Mouse (Mus musculus) intestine, embryonic 16.5 days (tissue): Measurements from ENCODE around the gene Tln2. TPM values are rescaled to one million over a fixed set of nuclear protein-coding genes. Genes with fewer than 3 reads are reported as not detected.

Experiments used
- ATAC-seq: fragments of 200-750 bp; cut with Nextera tagmentation; 2 replicates; pipeline ENCODE4 v1.8.0; 2017; ENCODE audit warnings: moderate TSS enrichment, moderate library complexity
- H3K27ac ChIP-seq: fragments of 300-500 bp; sonication (generic); 2 replicates; pipeline ENCODE4 v1.5.1; 2014; ENCODE audit warnings: mild to moderate bottlenecking, low read length
- H3K27me3 ChIP-seq: fragments of 300-500 bp; sonication (generic); replicated peaks from 2 replicates; pipeline ENCODE4 v1.6.1; 2014; ENCODE audit warnings: low read length, control low read depth, mixed read lengths; ENCODE audit not compliant: control insufficient read depth, insufficient read depth
- H3K36me3 ChIP-seq: fragments of 300-500 bp; sonication (generic); 2 replicates; pipeline ENCODE4 v1.6.1; 2014; ENCODE audit warnings: low read length, control low read depth; ENCODE audit not compliant: control insufficient read depth, insufficient read depth
- H3K4me1 ChIP-seq: fragments of 300-500 bp; sonication (generic); 2 replicates; pipeline ENCODE4 v1.6.1; 2014; ENCODE audit warnings: low read length, control low read depth, mixed read lengths; ENCODE audit not compliant: control insufficient read depth, insufficient read depth
- H3K4me2 ChIP-seq: fragments of 300-500 bp; sonication (generic); 2 replicates; pipeline ENCODE4 v1.6.1; 2014; ENCODE audit warnings: low read depth, low read length, control low read depth
- H3K4me3 ChIP-seq: fragments of 300-500 bp; sonication (generic); 2 replicates; pipeline ENCODE4 v1.5.1; 2014; ENCODE audit warnings: mild to moderate bottlenecking, low read length
- H3K9ac ChIP-seq: fragments of 300-500 bp; sonication (generic); 2 replicates; pipeline ENCODE4 v1.6.1; 2014; ENCODE audit warnings: low read depth, low read length
- H3K9me3 ChIP-seq: fragments of 300-500 bp; sonication (generic); 2 replicates; pipeline ENCODE4 v1.6.1; 2016; ENCODE audit warnings: low read length, control low read depth; ENCODE audit not compliant: control insufficient read depth
- WGBS: fragments of 180-500 bp; shearing (Covaris S2); extraction: QIAGEN DNeasy Blood & Tissue Kit; methylation state at CpG from one replicate; pipeline ENCODE4 v1.1.7; 2014; 5-methylcytosine and 5-hydroxymethylcytosine counted together
- polyA plus RNA-seq: library from polyadenylated mRNA; unstranded; fragments of >200 nt; fragmentation: Nextera tagmentation; extraction: Ambion mirVana; gene quantifications from 2 replicates; pipeline ENCODE4 v1.2.1, GENCODE M21; 2015

Gene Tln2
- polyA plus RNA-seq, 1 experiment from 2014 or later: 19.8 TPM

DNA sequence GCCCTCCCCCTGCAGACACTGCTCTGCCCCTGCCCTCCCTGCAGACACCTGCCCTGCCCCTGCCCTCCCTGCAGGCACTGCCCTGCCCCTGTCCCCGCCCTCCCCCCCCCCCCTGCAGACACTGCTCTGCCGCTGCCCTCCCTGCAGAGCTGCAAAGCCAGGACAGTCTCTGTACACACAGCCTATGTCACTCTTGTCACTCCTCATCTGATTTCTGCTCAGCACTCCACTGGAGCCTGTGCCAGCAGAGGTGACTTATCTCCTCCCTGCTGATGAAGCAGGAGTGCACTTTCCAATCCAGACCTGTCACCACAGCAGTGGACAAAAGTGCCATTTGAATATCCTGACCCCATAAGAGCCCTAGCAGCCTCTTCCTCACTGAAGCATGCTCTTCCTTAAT is 118.0 kb downstream of the Tln2 start:
- H3K9me3 ChIP-seq: no peaks in the 10 kb centered on the region
- H3K4me3 ChIP-seq: no peak overlapping the region
- H3K9ac ChIP-seq: no peak overlapping the region
- H3K27me3 ChIP-seq: no peaks in the 10 kb centered on the region
- no peak for ATAC-seq
- no peak overlapping the region for H3K27ac ChIP-seq
- peaks cover 2% of the 10 kb centered on the region; the same call in 1 of the 2 replicates for H3K4me1 ChIP-seq
- no peak overlapping the region for H3K4me2 ChIP-seq
- H3K36me3 ChIP-seq: no peaks in the 10 kb centered on the region
- WGBS: 25% methylated on average over 1 of the region's 2 CpGs

DNA sequence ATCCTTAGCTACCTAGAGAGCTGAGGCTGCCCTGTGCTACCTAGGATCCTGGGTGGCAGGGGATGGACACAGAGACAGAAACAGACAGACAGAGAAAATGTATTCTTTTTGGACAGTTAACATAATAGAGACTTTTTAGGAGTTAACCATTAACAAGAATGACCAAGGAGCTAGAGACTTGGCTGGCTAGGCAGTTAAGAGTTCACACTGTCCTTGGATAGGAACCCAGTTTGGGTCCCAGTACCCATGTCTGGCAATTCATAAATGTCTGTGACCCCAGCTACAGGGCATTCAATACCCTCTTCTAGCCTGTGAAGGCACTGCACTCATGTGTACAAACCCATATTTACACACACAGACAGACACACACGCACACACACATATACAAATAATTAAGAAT is 122.0 kb downstream of the Tln2 start:
- Histone ChIP-seq H3K4me3 (no peak overlapping the region), H3K9me3 (no peaks in the 10 kb centered on the region), H3K27ac (no peak overlapping the region), H3K36me3 (no peaks in the 10 kb centered on the region), H3K27me3 (no peaks in the 10 kb centered on the region), H3K4me2 (no peak overlapping the region), H3K9ac (no peak overlapping the region), H3K4me1 (peaks cover 2% of the 10 kb centered on the region; the same call in 1 of the 2 replicates)
- 83% methylated on average over 1 of the region's 1 CpGs for WGBS
- no peak for ATAC-seq

DNA sequence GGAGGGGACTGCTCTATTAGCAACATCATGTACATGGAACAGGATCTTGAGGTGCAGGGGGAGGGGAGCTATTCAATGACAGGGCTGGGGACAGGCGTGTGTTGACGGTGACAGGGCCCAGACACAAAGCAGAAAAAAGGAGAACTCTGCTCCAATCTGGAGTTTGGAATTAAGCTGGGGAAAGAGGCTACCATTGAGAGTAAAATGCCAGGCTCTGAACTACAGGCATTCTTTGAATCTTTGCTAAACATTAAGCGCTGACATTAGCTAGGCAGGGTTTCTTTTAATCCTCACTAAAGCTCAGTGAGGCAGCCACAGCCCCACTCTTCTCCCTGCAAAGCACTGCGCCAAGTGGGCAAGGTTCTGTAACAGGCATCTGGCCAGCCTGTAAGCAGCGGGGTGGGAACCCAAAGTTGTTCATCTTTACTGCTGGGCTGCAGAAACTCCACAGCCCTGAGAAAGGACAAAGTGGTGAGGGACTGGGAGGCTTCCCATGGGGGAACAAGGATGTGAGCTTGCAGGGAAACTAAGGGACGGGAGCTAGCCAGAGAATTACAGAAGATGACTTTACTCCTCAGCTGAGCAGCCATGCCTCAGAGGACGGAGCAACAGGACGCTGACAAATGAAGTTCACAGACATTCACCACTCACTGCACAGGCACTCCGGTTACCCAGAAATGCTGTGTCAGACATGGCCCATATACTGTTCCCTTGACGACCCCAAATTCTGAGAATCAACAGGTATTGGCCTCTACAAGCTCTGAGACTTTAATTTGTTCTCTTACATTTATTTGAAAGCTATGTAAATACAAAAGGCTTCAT is 124.0 kb downstream of the Tln2 start:
- H3K4me3 ChIP-seq: no peak overlapping the region
- WGBS: 46% methylated on average over 10 of the region's 10 CpGs
- H3K27me3 ChIP-seq: no peaks in the 10 kb centered on the region
- peaks cover 2% of the 10 kb centered on the region; the same call in 1 of the 2 replicates for H3K4me1 ChIP-seq
- H3K4me2 ChIP-seq: no peak overlapping the region
- no peak for ATAC-seq
- H3K27ac ChIP-seq: peak overlapping the region; percentile 14; the same call in 1 of the 2 replicates
- no peak overlapping the region for H3K9ac ChIP-seq
- no peaks in the 10 kb centered on the region for H3K9me3 ChIP-seq
- H3K36me3 ChIP-seq: no peaks in the 10 kb centered on the region

DNA sequence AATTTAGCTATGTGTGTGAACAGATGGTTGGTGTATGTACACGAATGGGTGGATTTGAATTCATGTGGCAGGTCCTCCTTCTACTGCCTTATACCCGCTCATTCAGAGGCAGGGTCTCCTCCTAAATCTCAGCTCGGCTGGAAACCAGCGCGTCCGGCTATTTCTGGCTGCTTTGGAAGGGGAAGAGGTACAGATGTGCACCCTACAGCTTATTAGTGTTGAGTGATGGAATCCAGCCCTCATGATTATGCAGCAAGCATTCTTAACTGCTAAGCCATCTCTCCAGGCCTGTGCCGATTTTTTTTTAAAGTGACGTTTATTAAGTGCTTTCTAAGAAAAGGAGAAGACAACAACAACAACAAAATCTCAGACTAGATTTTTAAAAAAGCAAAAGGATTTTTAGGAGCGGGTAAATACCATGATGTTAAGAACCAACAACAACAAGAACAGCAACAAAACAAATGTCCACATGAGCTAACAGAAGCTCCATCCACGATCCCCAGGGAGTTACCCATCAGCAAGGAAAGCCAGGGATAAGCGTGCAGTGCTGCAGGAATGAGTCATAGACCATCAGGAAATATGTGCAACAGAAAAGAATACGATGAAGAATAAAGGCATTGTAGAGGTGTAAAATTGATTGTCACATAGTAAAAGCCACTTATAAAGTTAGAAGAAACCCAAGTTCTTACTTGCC is 130.2 kb downstream of the Tln2 start:
- no peak overlapping the region for H3K4me3 ChIP-seq
- no peak overlapping the region for H3K4me2 ChIP-seq
- H3K27me3 ChIP-seq: no peaks in the 10 kb centered on the region
- H3K9ac ChIP-seq: no peak overlapping the region
- no peaks in the 10 kb centered on the region for H3K4me1 ChIP-seq
- ATAC-seq: no peak
- H3K9me3 ChIP-seq: no peaks in the 10 kb centered on the region
- WGBS: 50% methylated on average over 12 of the region's 12 CpGs
- no peaks in the 10 kb centered on the region for H3K36me3 ChIP-seq
- H3K27ac ChIP-seq: no peak overlapping the region

DNA sequence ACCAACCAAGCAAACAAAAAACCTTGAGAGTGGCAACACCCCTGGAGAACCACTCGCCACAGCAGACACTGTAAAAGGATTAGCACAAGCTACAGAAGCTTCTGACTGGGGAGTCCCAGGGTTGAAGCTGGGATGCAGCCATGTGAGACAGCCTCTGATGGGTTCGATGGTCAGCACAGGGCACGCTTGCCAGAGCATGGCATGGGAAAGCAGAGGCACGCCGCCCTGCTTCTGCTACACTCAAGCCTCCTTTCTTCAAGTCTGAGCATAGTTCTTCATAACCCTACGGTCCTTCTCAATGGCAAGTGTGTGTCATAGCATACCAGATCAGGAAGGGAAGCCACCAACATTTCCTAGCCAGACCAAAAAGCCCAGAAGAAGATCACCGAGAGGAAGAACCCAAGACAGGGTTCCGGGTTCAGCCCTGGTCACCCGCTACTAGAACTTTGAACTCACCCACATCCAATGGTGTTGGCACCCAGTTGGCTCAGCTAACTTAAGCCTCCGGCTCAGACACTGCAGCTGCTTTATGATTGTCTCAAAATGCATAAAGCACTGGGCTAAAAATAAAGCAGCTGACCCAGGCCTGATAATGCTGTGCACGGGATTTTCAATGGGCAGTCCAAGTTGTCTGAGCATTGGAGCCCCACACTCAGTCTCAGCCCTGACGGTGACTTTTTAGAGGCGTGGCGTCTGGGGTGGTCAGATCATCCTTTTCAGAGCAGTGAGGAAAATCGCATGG is 131.0 kb downstream of the Tln2 start:
- H3K9me3 ChIP-seq: no peaks in the 10 kb centered on the region
- no peaks in the 10 kb centered on the region for H3K36me3 ChIP-seq
- no peaks in the 10 kb centered on the region for H3K27me3 ChIP-seq
- no peak overlapping the region for H3K9ac ChIP-seq
- no peak for ATAC-seq
- no peak overlapping the region for H3K27ac ChIP-seq
- no peaks in the 10 kb centered on the region for H3K4me1 ChIP-seq
- no peak overlapping the region for H3K4me3 ChIP-seq
- 84% methylated on average over 15 of the region's 15 CpGs for WGBS
- no peak overlapping the region for H3K4me2 ChIP-seq

DNA sequence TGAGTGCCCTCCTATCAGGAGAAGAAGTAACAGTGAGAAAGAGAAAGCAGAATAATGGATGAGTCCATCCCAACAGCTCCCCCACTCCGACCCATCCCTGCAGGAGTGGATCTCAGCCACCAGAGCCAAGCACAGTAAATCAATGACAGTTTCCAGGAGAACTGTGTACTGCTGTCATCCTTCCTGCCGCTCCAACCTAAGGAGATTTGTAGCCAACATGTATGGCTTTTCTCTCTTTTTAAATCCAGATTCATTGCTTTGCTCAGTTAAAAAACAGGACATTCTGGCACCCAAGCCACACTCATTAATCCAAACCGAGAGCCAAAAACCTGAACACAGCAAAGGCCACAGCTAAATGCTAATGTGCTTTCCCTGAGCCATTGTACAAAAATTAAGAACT is 133.2 kb downstream of the Tln2 start:
- H3K36me3 ChIP-seq: no peaks in the 10 kb centered on the region
- H3K4me3 ChIP-seq: no peak overlapping the region
- ATAC-seq: peak; percentile 69; the same call in 1 of the 2 replicates
- peak overlapping the region; percentile 39; the same call in 1 of the 2 replicates for H3K27ac ChIP-seq
- no peaks in the 10 kb centered on the region for H3K4me1 ChIP-seq
- WGBS: 55% methylated on average over 3 of the region's 3 CpGs
- no peaks in the 10 kb centered on the region for H3K27me3 ChIP-seq
- H3K9me3 ChIP-seq: no peaks in the 10 kb centered on the region
- H3K4me2 ChIP-seq: no peak overlapping the region
- no peak overlapping the region for H3K9ac ChIP-seq

DNA sequence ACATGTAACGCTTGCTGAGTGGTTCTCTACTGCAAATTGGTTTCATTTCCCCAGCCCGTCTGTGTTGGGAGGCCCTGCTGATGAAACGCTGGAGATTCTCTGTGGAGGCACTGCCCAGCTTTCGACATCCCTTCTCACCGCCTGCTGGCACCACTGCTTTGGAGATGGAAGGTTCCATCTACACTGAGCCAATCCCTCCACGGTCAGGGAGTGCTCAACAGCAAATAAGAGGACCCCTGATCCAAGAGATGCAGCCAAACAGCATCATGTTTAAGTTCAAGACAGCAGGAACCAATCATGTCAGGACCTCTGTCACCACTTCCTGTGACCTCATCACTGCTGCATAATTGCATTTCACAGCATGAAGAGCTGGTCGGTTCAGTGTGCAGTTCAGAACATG is 135.4 kb downstream of the Tln2 start:
- H3K27ac ChIP-seq: no peak overlapping the region
- no peak overlapping the region for H3K9ac ChIP-seq
- H3K36me3 ChIP-seq: no peaks in the 10 kb centered on the region
- WGBS: 70% methylated on average over 7 of the region's 7 CpGs
- no peak overlapping the region for H3K4me2 ChIP-seq
- H3K9me3 ChIP-seq: no peaks in the 10 kb centered on the region
- no peaks in the 10 kb centered on the region for H3K27me3 ChIP-seq
- ATAC-seq: no peak
- H3K4me3 ChIP-seq: no peak overlapping the region
- no peaks in the 10 kb centered on the region for H3K4me1 ChIP-seq

DNA sequence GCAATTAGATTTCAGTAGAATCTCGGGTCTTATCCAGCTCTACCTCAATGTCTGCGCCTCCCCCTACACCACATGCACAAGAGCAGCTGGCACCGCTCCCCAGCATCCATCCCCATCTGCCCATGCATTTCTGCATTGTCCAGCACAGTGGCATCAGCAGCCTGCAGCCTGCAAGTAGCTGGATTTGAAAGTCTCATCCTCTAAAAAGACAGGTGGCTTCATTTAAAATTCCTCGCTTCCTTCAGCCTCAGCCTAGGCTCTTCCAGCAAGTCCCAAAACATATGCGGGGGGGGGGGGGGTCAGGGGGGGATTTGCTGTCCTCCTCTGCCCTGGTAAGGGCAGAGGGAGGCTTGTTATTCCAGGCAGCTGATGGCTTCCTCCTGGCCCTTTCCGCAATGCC is 141.4 kb downstream of the Tln2 start:
- H3K27ac ChIP-seq: no peak overlapping the region
- no peak overlapping the region for H3K4me3 ChIP-seq
- WGBS: 75% methylated on average over 5 of the region's 6 CpGs
- H3K4me2 ChIP-seq: no peak overlapping the region
- H3K27me3 ChIP-seq: no peaks in the 10 kb centered on the region
- no peak for ATAC-seq
- H3K9me3 ChIP-seq: no peaks in the 10 kb centered on the region
- H3K4me1 ChIP-seq: no peaks in the 10 kb centered on the region
- H3K9ac ChIP-seq: no peak overlapping the region
- no peaks in the 10 kb centered on the region for H3K36me3 ChIP-seq

DNA sequence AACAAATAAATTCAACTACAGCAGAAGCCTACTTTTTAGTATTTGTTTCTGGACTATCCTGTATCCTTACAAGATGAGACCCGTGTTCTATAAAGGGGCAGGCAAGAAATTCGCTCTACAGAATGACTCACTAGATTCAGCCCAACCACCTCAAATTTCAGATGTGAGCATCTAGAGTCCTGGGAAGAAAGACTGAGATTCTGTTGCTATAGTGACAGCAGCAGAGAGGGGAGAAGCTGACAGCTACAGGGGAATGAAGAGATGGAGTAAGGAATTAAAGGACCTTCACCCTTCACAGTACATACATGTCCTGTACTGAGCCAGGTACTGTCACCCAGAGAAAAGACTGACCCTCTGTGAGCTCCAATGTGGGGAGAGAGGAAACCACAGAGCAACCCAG is 148.8 kb downstream of the Tln2 start:
- whole genome bisulfite sequencing: 92% methylated on average over 2 of the region's 2 CpGs
- no peak overlapping the region for H3K27ac ChIP-seq
- no peak for ATAC-seq

More for the DNA sequence above, 148.8 kb downstream of the Tln2 start:
- no peaks in the 10 kb centered on the region for H3K4me1 ChIP-seq
- no peaks in the 10 kb centered on the region for H3K36me3 ChIP-seq
- no peak overlapping the region for H3K9ac ChIP-seq
- H3K9me3 ChIP-seq: no peaks in the 10 kb centered on the region
- H3K27me3 ChIP-seq: no peaks in the 10 kb centered on the region
- no peak overlapping the region for H3K4me3 ChIP-seq
- no peak overlapping the region for H3K4me2 ChIP-seq
